Mouse (Mus musculus) ovary, postnatal 14 days (tissue): ENCODE measurements at regions not wholly inside any gene's neighbourhood (a gene's known extent, or its start where the extent isn't known, plus 50 kb on each side); places are given as distances from the start of the nearest gene placed in this dataset.

Experiments used
- DNase-seq: peaks from one replicate; pipeline ENCODE4 v3.0.0; 2022; ENCODE audit warnings: low spot score

DNA sequence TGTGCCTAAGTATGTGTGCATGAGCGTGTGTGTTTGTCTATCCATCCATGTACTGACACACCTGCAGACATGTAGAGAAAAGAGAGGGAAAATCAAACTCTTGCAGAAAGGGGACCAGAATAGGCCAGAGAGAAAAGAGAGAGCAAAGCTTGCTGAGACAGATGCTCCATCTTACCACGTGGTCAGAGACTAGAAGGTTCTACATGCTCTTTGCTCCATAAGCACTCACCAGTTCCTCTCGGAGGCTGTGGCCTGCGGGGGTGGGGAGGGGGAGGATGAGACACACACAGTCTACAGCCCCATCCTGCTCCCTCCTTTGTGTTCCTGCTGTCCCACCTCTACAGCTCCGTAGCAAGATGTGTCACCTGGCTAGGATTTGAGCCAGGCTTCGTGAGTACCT, 119.7 kb upstream of the Rreb1 start:
- DNase-seq: no peak

DNA sequence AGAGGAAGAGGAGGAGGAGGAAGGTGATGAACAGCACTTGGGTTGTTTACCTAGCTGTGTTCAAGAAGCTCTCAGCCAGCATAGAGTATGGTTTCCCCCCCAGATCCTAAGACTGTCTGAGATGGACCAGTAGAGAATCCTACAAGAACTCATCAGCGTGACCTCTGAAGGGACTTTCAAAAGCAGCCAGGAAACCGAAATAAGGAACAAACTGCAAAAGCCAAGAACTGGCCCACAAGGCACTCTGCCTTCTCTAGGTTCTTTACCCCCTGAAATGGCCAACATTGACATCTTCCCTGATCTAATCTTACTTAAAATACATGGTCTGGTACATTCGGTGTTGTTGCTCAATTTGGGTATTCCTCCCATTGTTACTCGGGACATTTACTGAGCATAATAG, 118.1 kb upstream of the Rreb1 start:
- DNase-seq: no peak

- DNase-seq: no peak
These were observed 117.5 kb upstream of the Rreb1 start for GRCm38 (mm10) chr13:37660668-37661067.

- no peak for DNase-seq
These were observed 114.1 kb upstream of the Rreb1 start for GRCm38 (mm10) chr13:37664116-37664515.

- DNase-seq: no peak
These were observed 111.8 kb upstream of the Rreb1 start for GRCm38 (mm10) chr13:37666207-37667003.

DNA sequence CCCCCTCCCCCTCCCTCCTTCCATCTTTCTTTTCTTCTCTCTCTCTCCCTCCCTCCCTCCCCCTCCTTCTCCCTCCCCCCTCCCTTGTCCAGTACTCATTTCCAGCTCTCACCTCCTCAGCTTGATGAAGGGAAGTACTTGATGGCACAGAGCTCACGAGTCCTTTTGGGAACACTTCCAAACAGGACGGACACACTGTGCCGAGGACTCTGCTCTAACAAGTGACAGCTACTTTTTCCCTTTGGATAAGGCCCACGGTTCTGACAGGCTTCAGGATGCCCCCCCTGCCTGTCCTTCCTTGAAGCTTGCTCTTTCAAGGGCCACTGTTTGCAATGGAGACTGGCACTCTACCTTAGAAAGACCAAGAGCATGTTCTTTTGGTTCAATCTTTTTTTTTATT, 110.8 kb upstream of the Rreb1 start:
- DNase-seq: no peak

DNA sequence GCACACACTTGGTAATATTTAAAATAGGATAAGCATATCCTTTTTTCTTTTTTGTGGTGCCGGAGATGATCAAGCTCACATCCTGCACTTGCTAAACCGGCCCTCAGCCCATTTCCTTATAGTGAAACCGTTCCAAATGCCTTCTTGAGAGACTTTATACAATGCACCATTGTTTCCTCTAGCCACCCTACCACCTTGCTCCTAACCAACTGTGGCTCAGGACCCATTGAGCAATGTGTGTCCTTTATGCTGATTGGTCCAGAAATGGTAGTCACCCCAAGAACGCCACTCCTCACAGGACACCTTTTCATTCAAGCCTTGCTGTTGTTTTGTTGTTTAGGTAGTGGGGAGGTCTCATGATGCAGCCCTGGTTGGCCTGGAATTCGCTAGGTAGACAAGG, 110.3 kb upstream of the Rreb1 start:
- DNase-seq: no peak

GRCm38 (mm10) chr13:37671109-37671508, 107.1 kb upstream of the Rreb1 start:
- DNase-seq: no peak

DNA sequence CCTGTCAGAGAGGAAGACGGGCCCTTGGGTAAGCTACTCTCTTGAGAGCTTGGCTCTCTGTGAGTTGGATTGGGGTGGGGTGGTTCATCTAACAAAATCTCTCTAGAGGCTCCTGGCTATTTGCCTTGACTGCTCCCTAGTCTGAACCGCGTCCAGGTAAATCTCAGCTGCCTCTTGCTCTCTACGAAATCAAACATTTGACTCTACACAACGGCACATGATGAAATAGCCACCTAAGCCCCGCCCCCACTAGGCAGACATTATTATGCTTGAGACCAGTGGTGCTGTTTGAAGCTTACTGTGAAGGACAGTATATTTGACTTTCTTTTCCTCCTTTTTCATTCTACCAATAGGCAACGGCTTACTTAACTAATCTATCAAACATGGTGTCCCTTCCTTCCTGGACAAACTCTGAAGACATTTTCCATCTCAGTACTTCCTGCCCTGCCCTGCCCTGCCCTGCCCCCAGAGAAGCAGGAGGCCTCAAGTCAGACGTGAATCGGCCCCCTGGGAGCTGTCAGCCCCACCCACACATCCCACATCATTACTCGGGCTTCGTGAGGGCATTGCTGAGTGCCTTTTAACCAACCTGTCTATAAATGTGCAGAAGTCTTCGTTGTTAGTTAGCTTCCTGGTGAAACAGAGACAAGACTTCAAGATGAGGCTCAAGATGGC, 103.4 kb upstream of the Rreb1 start:
- DNase-seq: no peak

GRCm38 (mm10) chr13:37675718-37676117, 102.5 kb upstream of the Rreb1 start:
- no peak for DNase-seq

- no peak for DNase-seq
These were observed 101.3 kb upstream of the Rreb1 start for GRCm38 (mm10) chr13:37676912-37677311.

DNA sequence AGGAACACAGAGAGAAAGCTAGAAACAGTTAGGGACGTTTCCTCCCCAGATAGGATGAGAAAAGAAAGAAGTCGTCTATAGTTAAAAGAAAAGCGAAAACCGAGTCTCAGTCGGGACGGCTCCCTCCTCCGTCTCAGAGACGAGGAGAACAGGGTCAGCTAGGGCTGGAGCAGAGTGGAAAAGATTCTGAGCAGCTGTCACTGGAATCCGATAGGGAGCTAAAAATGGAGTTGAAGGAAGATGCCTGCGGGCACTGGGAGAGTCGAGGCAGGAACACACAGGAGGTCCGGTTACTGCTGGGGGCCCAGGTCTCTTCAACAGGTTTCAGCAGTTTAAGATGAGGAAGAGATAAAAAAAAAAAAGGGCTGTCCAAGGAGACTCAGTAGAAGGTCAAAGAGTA, 99.9 kb upstream of the Rreb1 start:
- DNase-seq: no peak

DNA sequence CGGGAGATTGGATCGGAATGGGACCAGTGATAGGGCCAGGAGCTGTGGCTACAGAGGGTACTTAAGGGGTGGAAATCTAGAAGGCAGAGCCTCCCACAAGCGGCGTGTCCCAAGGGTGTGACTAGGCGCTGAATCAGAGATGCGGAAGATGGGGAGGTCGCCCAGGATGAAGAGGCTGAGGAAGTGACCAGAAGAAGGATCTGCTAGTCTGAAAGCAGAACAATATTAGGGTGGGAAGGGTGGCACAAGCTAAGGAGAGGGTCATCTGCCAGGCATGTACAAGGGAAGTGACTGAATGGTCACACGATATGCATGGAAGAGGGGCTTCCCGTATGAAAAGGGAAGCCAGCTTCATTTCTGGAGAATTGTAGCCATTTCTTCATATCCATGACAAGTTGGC, 99.4 kb upstream of the Rreb1 start:
- no peak for DNase-seq

GRCm38 (mm10) chr13:37680837-37681619, 97.2 kb upstream of the Rreb1 start:
- DNase-seq: no peak

GRCm38 (mm10) chr13:37683045-37683679, 95.0 kb upstream of the Rreb1 start:
- no peak for DNase-seq

DNA sequence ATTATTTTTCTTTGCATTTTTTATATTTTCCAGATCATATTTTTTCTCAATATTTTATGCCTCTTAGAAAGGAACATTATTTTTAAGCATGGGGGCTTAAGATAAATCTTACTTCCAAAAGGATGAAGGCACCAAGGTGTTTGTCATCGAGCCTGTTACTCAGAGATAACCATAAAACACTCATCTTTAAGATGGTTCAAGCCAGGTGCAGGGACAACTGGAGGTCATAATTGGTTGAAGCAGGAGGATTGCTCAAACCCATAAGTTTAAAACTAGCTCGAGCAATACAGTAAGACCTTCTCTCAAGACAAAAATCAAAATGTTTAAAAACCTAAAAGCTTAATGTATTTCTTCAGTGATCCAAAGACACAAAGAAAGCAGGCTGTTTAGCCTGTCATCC, 92.6 kb upstream of the Rreb1 start:
- DNase-seq: no peak

DNA sequence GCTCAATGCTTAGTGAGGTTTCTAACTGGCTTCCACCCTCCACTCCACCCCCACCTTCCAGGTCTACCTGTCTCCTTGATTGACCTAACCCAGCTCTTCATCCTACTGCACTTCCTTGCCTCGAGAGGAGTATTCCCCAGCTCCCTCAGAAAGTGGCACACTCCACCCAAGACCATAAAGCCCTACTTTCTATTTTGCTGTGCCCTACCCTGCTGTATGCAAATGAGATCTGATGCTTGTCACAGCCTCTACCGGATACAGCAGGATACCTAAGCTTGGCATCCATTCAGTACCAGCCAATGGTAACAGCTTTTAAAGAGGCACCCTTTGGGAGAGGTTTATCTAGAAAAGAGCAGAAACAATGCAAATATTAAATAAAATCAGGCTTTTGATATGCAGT, 92.1 kb upstream of the Rreb1 start:
- no peak for DNase-seq

- DNase-seq: no peak
These were observed 88.9 kb upstream of the Rreb1 start for GRCm38 (mm10) chr13:37689127-37689777.

DNA sequence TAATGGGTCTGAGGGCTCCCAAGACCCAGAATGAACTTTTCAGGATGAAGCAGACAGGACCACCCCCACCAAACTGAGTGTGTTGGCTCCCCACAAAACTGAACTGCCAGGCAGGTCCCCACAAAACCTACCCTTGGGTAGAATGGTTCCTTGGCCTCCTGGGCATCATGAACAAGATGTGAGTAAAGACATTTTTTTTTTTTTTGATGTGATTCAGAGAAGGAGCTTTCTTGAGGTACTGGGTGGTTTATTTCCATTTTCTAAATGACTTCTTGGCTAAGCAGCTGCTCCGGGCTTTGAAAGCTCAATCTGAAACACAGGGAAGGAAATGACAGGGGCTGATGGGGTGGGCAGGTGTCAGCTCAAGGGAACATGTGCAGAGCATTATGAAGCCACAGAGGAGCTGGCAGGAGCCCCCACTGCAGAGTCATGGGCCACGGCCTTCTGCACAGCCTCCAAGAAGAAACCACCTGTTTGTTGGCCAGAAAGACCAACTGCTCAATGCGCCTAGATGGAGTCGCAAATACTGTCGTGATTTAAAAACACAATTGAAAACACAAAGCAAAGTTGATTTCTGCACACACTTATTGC, 86.2 kb upstream of the Rreb1 start:
- no peak for DNase-seq

GRCm38 (mm10) chr13:37693617-37694016, 84.6 kb upstream of the Rreb1 start:
- no peak for DNase-seq

DNA sequence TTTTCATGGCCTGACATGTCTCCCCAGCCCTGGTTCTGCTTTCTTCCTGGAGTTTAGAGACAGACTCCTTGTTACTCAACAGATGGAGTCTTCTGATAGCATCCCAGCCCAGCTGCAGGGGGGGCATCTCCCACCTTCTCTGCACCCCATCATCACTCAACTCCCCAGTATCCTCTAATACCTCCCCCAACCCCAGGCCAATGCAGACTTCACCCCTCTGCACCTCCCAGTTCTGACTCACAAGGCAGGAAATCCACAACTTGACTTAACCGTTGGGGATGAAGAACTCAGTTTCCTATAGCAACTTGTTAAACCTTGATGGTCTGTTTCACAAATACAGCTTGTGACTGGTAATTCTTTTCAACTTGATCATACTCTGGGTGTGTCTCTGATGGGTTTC, 73.7 kb upstream of the Rreb1 start:
- no peak for DNase-seq

- DNase-seq: no peak
These were observed 72.7 kb upstream of the Rreb1 start for GRCm38 (mm10) chr13:37705482-37705881.
